Mouse (Mus musculus): ENCODE results near the gene Lrmda. TPM values are rescaled to one million over a fixed set of nuclear protein-coding genes. Genes with fewer than 3 reads are reported as not detected.

Gene Lrmda
- polyA plus RNA-seq, 1 experiment, result 12.9 TPM

DNA sequence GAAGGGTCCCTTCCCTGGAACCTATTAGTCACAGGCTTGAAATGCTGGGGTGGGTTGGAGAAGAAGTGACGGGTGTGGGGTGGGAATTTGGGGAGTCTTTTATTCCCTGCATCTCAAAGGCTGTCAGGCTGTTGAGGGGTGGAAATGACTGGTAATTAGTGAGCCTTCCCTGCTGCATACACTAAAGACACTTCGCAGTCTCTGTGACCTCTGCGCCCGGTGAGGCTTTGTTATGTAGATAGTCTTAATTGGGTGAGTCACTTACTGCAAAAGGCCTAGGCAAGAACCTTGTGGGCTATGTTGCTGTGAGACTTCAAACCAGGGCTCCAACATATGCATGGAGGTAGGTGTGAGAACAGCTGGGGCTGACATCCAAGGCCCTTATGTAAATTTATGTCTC, 14.6 kb upstream of the Lrmda start:
- Histone ChIP-seq H3K4me3 (ENCODE audit: insufficient read depth, low read depth, low read length) (no peak overlapping the region), H3K4me1 (ENCODE audit: control insufficient read depth, insufficient read depth, insufficient read length, low read length) (no peaks in the 10 kb centered on the region; the same call in 1 of the 2 replicates), H3K27ac (replicated peaks; ENCODE audit: low read depth, low read length) (no peak overlapping the region)

DNA sequence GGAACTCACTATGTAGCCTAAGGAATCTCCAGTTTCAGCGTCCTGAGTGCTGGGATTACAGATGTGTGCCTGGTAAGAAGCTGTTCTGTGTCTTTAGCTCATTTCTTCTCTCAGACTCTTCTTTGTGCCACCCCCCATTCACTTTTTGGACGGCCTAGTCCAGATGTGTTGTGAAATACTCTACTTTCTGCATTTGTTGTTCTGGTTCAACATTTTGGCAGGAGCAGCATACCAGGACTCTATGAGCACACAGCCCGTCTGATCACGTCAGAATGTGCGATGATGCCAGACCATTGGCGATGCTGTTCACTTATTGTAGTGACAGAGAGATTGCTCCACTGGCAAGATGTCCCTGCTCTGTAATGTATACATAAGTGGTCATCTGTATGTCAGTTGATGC, 12.5 kb upstream of the Lrmda start:
- Histone ChIP-seq H3K27ac (replicated peaks; ENCODE audit: low read depth, low read length) (no peak overlapping the region), H3K4me1 (ENCODE audit: control insufficient read depth, insufficient read depth, insufficient read length, low read length) (no peaks in the 10 kb centered on the region; the same call in 1 of the 2 replicates), H3K4me3 (ENCODE audit: insufficient read depth, low read depth, low read length) (no peak overlapping the region)

DNA sequence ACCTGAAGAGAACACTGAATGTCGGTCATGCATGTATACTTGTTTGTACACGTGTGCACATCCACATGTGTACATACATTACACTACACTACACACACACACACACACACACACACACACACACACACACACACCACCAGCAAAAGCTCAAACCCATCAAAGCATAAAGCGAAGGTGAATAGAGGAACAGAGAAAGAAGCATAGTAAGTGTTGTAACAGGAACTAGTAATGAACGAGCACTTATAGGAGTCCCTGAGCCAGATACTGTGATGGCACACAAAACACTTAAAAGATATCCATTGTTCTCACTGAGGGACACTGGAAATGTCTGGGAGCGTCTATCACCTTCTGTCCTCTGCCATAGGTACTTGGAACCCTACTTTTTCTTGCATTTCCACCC, 5.2 kb upstream of the Lrmda start:
- Histone ChIP-seq H3K27ac (replicated peaks; ENCODE audit: low read depth, low read length) (no peak overlapping the region), H3K4me1 (ENCODE audit: control insufficient read depth, insufficient read depth, insufficient read length, low read length) (peaks cover 6% of the 10 kb centered on the region; the same call in 1 of the 2 replicates), H3K4me3 (ENCODE audit: insufficient read depth, low read depth, low read length) (no peak overlapping the region)

DNA sequence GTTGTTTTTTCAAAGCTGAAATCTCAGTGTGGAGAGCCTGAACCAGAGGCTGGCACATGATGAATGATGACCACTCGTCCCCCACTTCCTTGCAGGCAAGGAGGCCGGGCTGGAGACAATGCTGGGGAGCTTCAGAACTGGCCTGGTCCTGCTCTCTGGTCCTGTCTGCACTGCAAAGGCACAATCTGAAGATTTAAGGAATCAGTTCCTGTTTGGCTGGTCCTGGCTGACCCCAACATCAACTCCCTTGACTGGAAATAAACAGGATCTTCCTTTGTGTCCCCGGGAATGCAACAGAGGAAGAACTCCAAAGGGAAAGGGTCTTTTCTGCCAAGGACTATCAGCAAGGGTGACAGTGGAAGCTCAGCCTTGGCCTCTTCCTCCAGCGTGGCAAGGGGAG, 4.7 kb upstream of the Lrmda start:
- Histone ChIP-seq H3K4me1 (ENCODE audit: control insufficient read depth, insufficient read depth, insufficient read length, low read length) (peaks cover 6% of the 10 kb centered on the region; the same call in 1 of the 2 replicates), H3K4me3 (ENCODE audit: insufficient read depth, low read depth, low read length) (no peak overlapping the region), H3K27ac (replicated peaks; ENCODE audit: low read depth, low read length) (no peak overlapping the region)

DNA sequence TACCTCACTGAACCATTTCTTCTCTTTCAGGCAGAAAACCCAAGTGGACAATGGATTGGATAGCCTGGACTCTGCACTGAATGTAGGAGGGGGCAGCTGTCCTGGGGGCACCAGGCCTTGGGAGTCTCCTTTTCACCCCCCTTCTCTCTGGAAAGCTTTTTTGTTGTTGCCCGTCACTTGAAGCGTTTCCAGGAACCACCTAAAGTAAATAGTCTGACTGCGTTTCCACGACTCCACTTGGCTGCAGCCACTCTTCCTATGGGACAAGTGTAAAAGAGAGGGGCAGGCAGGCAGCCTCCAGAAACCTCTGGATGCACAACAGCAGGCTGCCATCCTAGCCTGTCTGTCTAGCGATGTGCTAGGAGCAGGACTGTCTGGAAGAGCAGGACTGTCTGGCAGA, 2.5 kb upstream of the Lrmda start:
- Histone ChIP-seq H3K4me3 (ENCODE audit: insufficient read depth, low read depth, low read length) (no peak overlapping the region), H3K27ac (replicated peaks; ENCODE audit: low read depth, low read length) (no peak overlapping the region), H3K4me1 (ENCODE audit: control insufficient read depth, insufficient read depth, insufficient read length, low read length) (peaks cover 6% of the 10 kb centered on the region; the same call in 1 of the 2 replicates)

DNA sequence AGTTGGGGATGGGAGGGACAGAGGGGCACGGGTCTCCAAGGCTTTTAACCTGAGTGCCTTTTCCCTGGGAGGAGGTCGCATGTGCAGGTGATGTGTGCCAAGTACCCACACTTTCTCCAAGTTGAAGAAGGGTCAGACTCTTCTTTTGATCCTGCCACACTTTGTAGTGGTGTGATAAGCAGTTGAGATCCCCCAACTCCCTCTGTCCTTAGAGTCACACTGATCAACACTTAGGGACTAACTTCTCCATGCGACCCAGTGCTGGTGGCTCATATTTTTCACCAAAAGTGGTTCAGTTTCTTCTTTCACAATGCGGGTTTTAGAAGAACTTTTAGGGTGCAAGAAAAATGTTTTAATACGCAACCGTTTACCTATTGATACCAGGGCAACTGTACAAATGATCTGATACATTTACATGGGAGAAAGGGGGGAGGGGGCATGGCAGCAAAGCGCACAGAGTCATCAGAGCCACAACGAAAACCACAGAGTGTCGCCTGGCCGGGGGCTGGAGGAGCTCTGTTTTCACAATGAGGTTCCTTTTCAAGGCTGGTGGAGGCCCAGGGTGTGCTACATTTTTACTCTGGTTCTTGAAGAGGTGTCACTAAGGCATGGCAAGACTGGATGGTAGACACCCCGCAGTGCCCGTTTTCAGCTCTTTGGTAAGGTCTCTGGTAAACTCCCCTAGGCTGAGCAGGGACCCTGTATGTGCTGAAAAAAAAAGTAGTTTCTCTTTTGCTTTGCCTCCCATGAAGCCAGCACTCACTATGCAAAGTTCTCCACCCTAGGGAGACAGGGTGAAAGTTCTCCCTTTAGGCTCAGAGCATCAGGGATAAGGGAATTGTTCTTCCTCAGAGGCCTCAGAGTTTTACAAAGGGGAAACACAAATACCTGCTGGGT, 685 bp downstream of the Lrmda start:
- Histone ChIP-seq H3K27ac (replicated peaks; ENCODE audit: low read depth, low read length) (peak overlapping the region; percentile 65), H3K4me3 (ENCODE audit: insufficient read depth, low read depth, low read length) (peak overlapping the region; percentile 66), H3K4me1 (ENCODE audit: control insufficient read depth, insufficient read depth, insufficient read length, low read length) (no peaks in the 10 kb centered on the region)

DNA sequence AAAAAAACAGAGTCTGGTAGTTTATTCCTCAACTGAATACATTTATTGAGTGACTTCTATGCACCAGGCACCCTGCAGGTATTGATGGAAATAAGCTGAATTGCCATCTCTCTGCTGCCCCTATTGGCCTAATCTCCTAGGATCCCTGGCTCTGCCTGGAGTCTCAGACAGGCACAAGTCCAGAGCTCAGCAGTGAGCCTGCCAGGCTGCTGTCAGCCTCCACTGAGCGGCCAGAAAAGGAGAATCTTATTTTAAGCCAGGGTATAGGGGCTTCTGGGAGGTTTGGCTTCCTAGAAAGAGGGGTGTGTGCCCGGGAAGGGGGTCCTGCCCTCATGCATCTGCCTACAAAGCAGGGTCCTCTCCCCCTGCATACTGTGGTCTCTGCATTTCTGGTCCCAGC, 1.4 kb downstream of the Lrmda start:
- Histone ChIP-seq H3K27ac (replicated peaks; ENCODE audit: low read depth, low read length) (no peak overlapping the region), H3K4me1 (ENCODE audit: control insufficient read depth, insufficient read depth, insufficient read length, low read length) (no peaks in the 10 kb centered on the region), H3K4me3 (ENCODE audit: insufficient read depth, low read depth, low read length) (no peak overlapping the region)

DNA sequence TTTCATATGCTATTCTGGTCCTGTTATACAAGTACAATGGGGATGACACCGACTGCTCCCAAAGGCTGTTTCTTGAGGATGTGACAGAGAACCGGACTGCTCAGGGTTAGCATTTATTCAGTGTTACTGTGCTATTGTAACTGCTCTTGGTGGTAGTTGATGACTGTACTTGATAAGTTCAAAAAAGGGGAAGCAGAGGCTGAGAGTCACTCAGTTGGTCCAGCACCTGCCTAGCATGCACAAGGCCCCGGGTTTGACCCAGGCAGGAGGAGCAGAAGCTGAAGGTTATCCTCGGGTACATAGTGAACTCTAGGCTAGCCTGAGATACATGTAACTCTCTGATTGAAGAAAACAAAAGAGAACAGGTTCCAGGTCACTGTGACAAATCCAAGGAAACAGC, 4.0 kb downstream of the Lrmda start:
- Histone ChIP-seq H3K4me1 (ENCODE audit: control insufficient read depth, insufficient read depth, insufficient read length, low read length) (no peaks in the 10 kb centered on the region), H3K4me3 (ENCODE audit: insufficient read depth, low read depth, low read length) (no peak overlapping the region), H3K27ac (replicated peaks; ENCODE audit: low read depth, low read length) (no peak overlapping the region)

DNA sequence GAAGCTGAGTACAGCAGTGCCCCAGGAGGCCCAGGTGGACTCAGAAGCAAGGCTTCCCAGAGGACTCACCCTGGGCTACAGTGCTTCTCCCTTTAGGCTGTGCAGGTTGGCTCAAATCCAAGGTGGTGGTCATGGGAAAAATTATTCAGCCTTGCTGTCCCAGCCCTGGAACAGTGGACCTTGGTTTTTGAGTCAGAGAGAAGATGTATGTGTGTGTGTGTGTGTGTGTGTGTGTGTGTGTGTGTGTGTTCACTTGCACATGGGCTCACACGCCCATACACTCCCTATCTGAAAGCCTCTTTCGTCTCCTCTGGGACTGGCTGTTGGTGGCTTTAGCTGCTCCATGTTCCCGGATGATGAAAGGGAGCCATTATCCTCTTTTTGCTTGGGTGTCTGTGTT, 16.4 kb downstream of the Lrmda start:
- Histone ChIP-seq H3K4me3 (ENCODE audit: insufficient read depth, low read depth, low read length) (no peak overlapping the region), H3K27ac (replicated peaks; ENCODE audit: low read depth, low read length) (no peak overlapping the region), H3K4me1 (ENCODE audit: control insufficient read depth, insufficient read depth, insufficient read length, low read length) (peaks cover 4% of the 10 kb centered on the region; the same call in 1 of the 2 replicates)

DNA sequence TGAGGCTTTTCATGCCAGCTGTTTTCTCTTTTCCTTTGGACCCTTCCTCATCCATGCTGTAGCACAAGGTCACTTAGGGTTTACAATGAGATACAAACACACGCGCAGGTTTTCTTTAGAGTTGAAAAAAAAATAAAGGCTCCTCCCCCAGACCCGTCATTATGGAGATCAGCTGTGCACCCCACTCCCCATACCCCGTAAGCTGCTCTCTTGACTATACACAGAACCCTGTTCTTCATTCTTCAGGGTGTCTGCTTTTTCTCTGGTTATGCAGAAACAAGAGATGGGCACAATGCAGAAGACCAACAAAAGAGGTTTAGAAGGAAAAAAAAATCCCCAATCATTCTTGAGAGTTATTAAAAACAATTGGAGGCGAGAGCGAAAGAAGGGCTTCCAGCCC, 16.8 kb downstream of the Lrmda start:
- Histone ChIP-seq H3K27ac (replicated peaks; ENCODE audit: low read depth, low read length) (no peak overlapping the region), H3K4me1 (ENCODE audit: control insufficient read depth, insufficient read depth, insufficient read length, low read length) (peaks cover 4% of the 10 kb centered on the region; the same call in 1 of the 2 replicates), H3K4me3 (ENCODE audit: insufficient read depth, low read depth, low read length) (no peak overlapping the region)

DNA sequence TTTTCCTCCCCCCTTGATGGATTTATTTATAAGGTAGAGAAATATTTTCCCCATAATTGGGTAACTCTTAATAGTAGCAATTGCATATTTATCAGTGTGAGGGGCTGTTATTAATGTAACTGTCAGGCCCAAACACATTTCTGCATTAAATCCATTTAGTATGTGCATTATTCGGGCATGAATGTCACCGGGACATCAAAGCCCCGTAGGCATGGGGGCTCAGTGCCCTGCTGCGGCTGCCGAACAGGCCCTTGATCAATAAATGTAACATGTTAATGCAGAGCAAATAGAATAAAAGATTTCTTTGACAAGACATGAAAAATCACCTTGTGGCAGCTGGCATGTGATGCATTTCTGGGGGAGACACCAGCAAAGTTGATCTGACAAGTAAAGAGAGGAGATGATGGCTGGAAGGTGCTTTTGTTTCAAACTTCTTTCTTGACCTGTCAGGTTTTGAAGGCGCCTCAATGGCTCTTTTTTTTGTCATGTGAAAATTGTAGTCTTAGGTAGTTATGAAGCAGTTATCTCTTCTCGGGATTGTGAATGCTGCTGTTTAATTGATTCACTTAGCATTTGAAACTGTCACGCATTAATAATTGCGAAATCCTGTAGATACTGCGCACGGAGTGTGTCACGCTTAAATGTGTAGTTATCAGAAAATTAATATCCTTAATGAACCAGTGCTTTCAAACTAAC, 17.4 kb downstream of the Lrmda start:
- Histone ChIP-seq H3K27ac (replicated peaks; ENCODE audit: low read depth, low read length) (no peak overlapping the region), H3K4me3 (ENCODE audit: insufficient read depth, low read depth, low read length) (no peak overlapping the region), H3K4me1 (ENCODE audit: control insufficient read depth, insufficient read depth, insufficient read length, low read length) (peaks cover 4% of the 10 kb centered on the region; the same call in 1 of the 2 replicates)

DNA sequence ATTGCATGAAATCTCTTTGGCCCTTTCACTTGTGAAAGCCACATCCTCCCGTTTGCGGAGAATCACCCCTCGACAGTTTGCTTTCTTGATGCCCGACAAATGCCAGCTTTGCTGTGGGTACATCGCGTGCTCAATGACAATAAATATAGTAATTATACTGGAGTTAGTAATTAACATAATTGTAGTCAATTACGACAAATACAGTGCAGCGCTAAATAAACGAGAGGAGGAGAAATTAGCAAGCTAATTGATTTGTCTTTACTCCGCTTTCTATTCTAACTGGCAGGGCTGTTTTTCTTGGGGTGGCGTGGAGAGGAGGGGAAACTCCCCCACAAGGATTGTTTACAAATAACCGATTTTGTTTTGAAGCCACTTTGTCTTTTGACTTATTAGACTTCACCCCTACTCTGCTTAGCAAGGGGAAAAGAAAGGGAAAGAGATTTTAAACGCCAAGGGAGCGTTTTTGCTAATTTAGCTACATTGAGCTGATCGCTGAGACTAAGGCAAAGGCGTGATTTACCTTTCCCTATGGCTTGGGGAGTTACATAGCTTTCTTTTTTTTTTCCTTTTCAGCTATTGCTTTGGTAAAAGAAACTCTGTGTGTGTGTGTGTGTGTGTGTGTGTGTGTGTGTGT, 18.1 kb downstream of the Lrmda start:
- no peak overlapping the region for H3K27ac ChIP-seq (replicated peaks; ENCODE audit: low read depth, low read length)
- H3K4me3 ChIP-seq (ENCODE audit: insufficient read depth, low read depth, low read length), result no peak overlapping the region
- H3K4me1 ChIP-seq (ENCODE audit: control insufficient read depth, insufficient read depth, insufficient read length, low read length), result peaks cover 4% of the 10 kb centered on the region; the same call in 1 of the 2 replicates

DNA sequence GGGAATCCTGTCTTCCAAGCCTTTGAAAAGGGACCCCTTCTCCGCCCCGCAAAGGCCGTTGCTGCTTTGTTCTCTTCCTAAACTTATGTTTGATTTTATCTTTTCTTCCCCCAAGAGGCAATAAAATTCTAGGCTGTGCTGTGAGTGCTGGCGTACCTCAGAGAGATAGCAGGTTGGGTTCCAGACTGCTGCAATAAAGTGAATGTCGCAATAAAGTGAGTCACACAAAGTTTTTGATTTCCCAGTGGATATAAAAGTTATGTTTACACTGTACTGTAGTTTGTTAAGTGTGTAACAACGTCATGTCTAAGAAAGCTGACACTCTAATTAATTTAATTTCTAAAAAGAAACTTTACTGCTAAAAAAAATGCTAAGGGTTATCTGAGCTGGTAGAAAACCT, 22.6 kb downstream of the Lrmda start:
- H3K4me1 ChIP-seq (ENCODE audit: control insufficient read depth, insufficient read depth, insufficient read length, low read length), result no peaks in the 10 kb centered on the region

DNA sequence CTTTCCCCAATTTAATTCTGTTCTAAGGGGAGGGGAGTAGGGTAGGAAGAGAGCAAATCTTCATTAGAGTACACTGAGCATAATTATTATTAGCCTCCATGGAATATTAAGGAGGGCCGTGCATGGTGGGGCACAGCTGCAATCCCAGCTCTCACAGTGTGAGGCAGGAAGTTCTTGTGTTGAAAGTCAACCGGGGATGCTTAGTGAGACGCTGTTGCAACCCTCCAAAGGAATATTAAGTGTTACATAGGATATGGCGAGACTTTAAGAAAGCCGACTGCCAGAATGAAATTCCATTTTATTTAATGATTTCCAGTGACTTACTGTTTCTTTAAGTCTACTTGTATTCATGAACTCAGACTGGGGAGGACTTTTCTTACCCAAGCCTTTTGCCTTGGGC, 23.9 kb downstream of the Lrmda start:
- Histone ChIP-seq H3K4me3 (ENCODE audit: insufficient read depth, low read depth, low read length) (no peak overlapping the region), H3K27ac (replicated peaks; ENCODE audit: low read depth, low read length) (no peak overlapping the region)

More for the DNA sequence above, 22.6 kb downstream of the Lrmda start:
- Histone ChIP-seq H3K27ac (replicated peaks; ENCODE audit: low read depth, low read length) (no peak overlapping the region), H3K4me3 (ENCODE audit: insufficient read depth, low read depth, low read length) (no peak overlapping the region)

DNA sequence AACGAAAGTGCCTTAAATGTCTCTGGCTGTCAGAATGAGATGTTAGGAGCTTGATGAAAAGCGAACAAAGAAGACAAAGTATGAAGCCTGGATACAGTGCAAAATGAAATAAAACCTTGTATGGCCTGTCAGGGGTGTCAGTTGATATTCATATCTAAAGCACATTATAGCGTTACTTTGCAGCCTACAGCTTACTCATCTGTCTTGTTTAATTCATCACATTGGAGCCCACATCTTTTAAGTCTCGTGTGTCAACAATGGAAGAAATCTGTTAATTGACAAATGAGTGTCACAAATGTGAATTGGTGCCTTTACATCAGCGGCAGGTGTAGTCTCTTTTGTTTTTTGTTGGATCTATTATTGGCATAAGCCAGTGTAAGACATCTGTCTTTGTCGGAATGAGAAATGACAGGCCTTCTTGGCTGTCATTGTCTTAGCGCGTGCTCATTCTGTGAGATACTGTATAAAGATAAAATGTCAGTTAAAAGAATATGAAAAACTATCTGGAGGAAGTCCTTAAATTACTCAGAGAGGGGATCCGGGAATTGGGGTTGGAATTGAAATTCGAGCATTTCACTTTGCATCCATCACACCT, 26.8 kb downstream of the Lrmda start:
- H3K27ac ChIP-seq (replicated peaks; ENCODE audit: low read depth, low read length), result no peak overlapping the region
- H3K4me3 ChIP-seq (ENCODE audit: insufficient read depth, low read depth, low read length), result no peak overlapping the region
- H3K4me1 ChIP-seq (ENCODE audit: control insufficient read depth, insufficient read depth, insufficient read length, low read length), result no peaks in the 10 kb centered on the region

More for the DNA sequence above, 23.9 kb downstream of the Lrmda start:
- no peaks in the 10 kb centered on the region for H3K4me1 ChIP-seq (ENCODE audit: control insufficient read depth, insufficient read depth, insufficient read length, low read length)

Measured in brown adipose tissue, adult 24 weeks (tissue).